Mouse (Mus musculus) right cerebral cortex, postnatal 36 days (tissue): ENCODE results near the gene Plg.

ENCODE experiments used
- DNase-seq, 2 experiments: peaks; one replicate each; pipeline ENCODE4 v3.0.0; 2022; ENCODE audit warnings: low spot score in 2 of 2, mixed read lengths in 1 of 2

Gene Plg

DNA sequence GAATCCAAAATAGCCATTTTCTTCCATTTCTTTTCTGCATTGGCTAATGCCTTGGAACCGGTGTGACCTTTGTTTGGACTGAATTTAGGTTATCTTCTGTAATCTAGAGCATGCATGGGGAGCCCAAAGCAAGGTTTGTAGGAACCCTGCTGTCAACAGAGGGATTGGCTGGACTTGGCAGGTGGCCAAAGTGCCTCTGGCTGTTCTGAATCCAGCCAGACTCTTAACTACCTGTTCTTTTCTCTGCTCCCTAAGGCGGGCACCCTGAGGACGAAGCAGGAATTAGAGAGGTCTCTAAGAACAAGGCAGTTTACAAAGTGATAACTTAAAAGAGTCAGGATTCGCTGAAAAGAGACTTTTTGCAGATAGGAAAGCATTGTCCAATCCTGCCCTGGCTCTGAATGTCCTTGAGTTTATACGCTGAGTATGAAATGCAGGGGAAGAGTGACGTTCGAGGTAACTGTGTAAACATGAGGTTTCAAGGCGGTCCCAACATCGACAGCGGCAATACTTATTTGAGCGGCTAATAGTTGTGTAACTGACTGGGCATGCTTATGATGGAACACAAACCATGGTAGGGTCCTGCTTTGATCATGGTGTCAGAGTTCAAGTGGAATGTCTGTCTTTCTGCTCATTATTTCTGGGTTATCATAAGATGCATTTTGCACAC lies 74.6 kb downstream of the Plg start:
- DNase-seq, result no peak

DNA sequence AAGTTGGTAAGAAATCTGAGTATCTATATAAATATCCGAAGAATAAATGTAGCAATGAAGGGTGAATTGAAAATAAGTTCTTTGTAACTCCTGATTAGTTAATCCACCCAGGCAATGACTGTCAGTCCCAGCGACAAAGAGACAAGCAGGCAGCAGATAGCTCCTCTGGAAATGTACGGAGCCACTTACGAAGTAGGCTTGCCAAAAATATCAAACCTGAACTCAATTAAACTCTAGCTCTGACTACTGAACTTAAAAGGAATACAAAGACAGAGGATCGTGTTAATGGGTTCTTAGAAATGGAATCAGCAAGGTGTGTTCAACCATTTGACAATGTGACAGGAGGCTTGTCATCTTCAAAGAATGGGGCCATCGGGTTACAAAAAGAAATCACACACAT lies 75.3 kb downstream of the Plg start:
- DNase-seq, result no peak

DNA sequence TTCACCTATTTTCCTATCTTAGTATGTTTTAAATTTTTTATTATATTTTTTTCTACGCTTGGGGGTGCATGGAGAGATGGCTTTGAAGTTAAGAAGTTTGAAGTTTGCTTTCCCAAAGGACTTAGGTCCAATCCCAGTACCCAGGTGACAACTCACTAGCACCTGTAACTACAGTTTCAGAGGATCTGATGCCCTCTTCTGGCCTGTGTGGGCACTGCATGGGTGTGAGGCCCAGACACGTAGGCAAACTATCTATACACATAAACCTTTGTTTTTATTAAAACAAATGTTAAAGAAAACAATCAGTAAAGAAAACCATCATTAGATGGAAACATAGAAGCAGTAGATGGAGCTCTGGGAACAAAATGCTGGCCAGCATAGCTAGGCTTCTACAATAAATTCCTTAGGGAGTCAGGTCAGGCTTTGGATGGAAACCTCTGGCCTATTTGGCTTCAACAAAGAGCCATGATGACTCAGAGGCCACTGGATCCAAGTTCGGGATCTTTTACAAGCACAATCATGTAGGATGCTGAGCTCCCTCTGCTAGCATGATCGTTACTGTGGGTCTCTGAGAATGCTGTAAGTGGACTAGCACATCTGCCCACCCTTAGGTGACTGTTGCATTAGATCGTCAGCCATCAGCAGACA lies 76.9 kb downstream of the Plg start:
- DNase-seq, result no peak

DNA sequence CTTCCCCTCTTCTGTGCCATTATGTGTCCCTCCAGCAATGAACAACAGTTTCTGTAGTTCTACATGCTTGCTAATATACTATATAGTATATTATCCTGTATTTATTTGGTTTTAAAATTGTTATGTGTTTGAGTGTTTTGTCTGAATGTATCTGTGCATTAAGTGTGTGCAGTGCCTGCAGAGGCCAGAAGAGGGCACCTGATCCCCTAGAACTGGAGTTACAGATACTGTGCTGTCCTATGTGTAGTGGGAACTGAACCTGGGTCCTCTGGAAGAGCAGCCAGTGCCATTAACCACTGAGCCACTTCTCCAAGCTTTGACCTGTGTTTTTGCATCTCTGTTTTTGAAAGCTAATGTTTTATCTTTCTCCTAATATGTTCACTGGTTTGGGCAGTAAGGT lies 82.8 kb downstream of the Plg start:
- no peak for DNase-seq

DNA sequence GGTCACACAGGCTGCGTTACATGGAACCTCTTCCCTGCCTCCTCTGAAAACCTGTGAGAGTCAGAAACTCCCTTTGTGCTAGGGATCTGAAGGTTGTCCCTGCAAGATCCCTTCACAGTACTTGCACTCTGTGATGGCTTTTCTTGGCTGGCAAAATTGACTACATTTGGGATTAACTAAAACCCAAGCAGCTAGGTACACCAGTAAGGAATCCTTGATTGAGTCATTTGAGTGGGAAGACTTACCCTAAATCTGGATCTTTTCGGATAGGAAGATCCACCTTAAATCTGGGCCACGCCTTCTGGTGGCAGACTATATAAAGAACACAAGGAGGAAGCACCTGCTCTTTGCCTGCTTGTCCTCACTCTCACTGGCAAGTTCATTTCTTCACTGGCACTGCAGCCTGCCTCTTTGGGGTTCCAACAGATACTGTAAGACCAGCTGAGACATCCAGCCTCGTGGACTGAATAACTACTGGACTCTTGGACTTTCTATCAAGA lies 88.1 kb downstream of the Plg start:
- DNase-seq, result peak in 1 of 2 experiments; percentile 12

DNA sequence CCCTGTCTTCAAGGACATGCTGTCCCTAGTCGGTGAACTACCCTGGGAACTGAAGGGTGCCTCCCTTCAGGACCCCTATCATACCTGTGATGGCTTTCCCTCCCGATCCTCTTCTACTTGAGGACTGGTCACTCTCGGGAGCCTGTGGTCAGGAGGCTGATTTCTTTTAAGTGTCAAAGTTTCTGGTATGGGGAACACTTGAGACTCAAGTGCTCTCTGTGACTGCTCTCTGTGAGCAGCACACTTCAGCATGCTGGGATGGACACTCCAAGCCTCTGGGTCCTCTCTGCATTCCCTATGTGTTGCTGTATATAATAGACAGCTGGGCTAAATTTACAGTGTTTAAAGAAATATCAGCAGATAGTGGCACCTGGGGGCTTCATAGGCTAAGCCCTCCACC lies 89.2 kb downstream of the Plg start:
- DNase-seq, result no peak

DNA sequence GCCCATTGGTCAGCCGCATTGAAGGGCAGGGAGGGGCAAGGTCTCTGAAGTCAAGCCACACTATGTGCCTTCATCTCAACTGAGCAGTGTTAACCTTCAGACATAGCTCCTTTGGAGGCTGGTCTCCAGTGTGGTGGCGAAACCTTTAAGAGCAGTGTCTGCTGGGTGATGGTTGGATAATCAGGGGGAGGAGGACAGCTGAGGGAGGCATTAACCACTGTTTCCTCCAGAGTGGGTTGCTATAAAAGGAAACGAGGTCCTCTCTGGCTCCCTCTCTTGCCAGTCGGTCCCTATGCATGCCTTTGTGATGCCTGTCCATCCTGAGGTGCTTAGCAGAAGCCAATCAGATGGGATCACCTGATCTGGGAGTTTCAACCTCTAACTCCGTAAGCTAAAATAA lies 90.3 kb downstream of the Plg start:
- no peak for DNase-seq
